Mouse (Mus musculus): Measurements from ENCODE around the gene Amigo2.

Amigo2 gene

DNA sequence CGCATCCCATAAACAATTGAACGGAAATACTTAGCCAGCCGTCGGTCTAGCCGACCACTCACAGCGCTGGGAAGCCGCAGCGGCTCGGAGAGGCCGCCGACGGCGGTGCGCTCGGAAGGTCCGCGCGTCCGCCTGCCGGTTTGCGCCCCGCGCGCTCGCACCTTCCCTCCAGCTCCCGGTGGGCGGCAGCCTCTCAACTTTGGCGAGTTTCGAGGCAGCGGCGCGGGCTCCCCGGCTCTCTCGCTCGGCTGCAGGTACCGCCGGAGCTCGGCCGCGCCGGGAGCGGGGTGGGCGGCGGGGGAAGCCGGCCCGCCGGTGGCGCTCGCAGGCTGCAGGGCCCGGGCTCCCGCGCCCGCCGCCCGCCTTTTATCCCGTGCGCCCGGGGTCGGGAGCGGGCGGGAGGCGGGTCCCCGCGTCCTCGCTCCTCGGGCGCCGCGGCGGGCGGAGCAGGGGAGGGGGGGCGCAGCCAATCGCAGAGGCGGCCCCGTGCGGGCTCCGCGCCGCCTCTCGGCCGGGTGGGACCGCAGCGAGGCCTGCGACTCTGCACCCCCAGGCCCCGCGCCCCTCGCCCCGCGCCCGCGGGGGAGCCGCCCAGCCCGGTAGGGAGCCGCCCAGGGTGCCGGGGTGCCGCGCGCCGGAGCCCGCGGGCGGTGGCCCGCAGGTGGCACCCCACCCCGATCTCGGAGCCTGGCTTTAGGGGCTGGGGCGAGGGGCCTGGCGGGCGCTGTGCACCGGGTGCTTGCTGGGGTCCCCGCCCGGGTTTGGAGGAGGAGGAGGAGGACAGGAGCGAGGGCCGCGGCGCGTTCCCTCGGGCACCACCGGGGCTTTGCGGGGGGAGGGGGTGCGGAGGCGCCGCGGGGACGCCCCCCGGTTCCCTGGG is at the start of gene Amigo2, which contains the start of gene Pced1b:
TSS of gene Amigo2 (minus strand) at position 377 of the 880 bp plus-strand sequence.
TSS of gene Pced1b (plus strand) at position 197 of the 880 bp plus-strand sequence.
- DNase-seq (ENCODE audit: low read depth, low spot score), result peak; percentile 57

DNA sequence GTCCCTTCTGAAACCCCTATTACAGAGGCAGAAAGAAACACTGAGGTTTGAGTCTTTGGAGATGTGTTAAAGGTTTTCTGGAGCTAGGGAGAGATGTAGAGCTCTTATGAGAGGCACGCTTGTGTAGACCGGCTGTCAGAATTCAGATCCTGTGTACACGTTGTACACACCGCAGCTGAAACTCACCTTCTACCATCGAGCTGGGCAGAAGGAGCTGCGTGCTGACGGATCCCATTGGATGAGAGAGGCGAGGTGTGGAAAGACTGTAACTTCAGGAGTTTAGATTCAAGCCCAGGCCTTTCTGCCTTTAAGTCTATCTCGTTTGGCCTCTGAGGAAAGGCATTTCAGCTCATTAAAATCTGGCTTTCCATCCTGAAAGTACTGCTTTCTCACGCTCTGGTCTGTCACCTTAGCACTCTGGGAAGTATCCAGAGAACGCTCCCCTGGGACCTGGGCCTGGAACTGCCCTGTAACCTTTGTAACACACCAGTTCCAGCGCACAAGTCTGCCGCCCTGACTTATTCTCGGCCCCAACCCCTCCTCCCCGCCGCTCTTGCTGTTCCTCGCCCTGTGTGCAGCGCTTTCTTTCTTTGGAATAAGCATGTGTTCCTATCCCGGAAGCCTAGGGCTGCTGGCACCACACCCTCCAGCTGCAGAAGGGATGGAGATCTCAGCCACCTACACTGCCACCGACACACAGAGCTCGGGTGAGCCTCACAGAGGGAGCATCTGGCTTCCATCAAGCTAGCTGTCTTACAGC is 44.4 kb upstream of the Amigo2 start:
- DNase-seq (ENCODE audit: low read depth, low spot score), result no peak

DNA sequence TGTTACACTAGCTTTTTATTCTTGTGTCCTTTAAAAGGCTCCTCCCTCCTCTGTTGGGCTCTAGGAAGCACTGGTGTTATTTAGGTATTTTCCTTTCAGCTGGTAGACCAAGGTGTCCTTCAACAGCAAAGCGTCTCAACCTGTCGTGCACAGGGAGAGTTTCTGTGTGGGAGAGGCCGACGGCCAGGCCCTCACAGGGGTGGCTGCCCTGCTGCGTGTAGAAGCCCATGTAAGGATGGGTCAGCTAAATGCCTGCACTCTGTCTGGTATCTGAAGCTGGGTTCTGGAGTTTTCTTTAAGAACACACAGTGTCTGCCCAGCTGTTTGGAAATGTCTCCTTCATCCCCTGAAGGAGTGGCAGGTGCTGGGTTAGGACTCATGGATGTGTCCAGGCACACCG is 43.3 kb upstream of the Amigo2 start:
- DNase-seq (ENCODE audit: low read depth, low spot score), result no peak

DNA sequence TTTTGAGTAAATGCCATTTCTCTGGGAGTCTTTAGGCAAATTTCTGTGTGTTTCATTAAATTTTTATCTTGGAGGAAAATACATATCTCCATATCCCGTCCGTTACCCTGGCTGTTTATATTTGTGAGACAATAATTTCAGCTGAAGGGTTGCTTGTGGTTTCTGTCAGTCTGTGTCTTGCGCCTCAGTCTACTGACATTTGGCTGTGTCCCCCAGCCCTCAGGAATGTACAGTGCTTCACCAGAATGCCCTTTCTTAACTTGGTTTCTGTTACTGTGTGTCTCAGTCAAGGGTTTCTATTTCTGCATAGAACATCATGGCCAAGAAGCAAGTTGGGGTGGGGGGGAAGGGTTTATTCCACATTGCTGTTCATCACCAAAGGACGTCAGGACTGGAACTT is 42.1 kb upstream of the Amigo2 start:
- DNase-seq (ENCODE audit: low read depth, low spot score), result no peak

DNA sequence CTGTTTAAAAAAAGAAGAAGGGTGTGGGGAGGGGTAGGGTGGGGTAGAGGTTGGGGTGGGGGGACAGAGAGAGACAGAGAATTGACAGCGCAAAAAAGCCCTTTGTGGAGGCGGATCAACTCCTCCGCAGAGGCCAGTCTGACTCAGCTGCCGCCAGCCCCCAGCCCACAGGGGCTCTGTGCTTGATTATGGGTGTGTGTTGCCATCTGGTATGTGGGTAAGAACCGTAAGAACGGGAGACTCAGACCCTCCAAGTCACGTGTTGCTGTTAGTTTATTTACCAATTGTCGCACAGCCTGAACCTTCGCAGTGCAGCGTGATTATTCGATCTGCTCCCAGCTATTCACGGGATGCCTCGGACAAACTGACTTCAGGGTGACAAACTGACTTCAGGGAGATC is 41.6 kb upstream of the Amigo2 start:
- no peak for DNase-seq (ENCODE audit: low read depth, low spot score)

DNA sequence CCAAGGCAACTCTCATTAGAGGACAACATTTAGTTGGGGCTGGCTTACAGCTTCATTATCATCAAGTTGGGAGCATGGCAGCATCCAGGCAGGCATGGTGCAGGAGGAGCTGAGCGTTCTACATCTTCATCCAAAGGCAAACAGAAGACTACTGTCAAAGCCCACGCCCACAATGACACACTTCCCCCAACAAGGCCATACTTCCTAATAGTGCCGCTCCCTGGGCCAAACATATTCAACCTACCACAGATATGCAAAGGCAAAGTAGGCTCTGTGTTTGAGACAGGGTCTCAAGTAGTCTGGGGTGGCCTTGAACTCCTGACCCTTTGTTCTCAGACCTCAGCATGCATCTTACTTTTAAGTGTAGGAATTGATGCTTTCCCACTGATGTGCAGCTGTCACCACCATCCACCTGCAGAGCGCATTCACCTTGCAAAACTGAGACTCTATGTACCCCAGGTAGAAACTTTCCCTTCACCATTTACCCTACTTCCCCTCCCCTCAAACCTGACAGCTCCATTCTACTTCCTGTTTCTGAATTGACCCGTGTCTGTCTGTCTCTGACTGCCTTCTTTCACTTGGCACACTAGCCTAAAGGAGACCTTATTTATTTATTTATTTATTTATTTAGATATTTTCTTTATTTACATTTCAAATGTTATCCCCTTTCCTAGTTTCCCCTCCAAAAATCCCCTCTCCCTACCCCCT is 40.5 kb upstream of the Amigo2 start:
- no peak for DNase-seq (ENCODE audit: low read depth, low spot score)

DNA sequence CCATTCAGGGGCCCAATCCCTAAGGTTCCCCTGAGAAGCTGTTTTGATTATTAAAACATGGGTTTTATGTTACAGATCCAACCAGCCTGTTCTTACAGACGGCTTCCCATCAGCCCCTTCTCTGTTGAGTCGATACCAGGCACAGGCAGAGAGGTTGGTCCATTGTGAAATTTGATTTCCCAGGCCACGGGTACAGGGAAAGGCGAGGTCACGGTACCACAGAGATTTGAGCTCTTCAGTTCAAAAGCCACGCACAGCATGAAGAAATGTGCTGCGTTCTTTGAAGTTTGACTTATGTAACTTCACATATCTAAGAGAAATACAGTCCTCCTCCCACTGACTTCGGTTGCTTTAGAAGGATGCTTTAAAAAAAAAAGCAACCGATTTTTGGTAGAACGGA is 39.6 kb upstream of the Amigo2 start:
- DNase-seq (ENCODE audit: low read depth, low spot score), result no peak

DNA sequence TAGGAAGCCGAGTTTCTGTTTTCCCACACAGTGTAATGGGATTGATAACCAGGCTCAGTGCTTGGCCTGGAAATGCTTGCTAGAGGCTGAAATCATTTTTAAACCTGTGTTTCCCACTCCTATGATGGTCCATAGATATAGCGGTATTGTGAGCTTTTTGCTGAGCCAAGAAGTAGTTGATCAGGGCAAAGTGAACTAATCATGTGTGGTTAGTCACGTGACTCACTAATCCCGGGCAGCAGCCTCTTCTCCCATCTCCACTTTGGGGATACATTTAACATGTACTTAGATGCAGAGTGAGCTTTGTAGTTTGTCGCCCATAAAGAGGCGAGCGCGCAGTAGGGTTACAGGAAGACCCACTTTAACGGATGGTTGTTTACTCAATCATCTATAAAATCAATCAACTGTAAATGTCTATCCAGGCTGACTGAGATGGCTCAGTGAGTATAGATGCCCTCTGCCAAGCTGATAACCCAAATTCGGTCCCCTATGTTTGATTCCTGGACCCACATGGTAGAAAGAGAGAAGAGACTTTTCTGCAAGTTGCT is 38.7 kb upstream of the Amigo2 start:
- DNase-seq (ENCODE audit: low read depth, low spot score), result no peak

DNA sequence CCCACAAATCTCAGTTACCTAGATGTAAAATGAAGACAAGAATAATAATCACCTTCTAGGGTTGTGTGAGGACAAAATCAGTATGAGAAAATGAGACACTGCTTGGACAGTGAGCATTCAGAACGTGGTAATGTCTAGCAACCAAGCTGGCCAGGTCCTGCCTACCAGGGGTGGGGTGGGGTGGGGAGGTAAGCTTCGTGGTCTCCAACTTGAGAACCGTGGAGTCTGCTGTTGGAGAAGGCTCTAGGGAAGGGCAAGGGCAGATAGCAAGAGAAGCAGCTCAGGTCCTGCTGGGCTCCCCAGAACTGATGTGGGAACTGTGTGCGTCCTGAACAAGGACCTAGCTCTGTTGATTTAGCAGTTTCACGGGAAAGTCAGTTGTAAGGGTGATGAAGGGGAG is 37.1 kb upstream of the Amigo2 start:
- DNase-seq (ENCODE audit: low read depth, low spot score), result no peak

DNA sequence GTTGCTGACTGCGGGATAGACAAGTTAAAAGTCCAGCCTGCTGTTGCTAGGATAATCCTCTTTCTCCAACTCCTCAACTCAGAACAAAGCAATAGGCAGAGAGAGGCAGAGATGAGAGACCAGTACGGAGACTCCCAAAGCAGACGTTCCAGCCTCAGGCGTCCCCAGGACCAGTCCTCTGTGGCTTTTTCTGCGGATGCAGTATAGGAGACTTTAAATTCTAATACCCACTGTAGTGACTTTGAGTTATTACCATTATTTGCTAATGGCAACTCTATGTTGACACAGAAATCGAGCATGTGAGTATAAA is 35.4 kb upstream of the Amigo2 start:
- DNase-seq (ENCODE audit: low read depth, low spot score), result no peak

DNA sequence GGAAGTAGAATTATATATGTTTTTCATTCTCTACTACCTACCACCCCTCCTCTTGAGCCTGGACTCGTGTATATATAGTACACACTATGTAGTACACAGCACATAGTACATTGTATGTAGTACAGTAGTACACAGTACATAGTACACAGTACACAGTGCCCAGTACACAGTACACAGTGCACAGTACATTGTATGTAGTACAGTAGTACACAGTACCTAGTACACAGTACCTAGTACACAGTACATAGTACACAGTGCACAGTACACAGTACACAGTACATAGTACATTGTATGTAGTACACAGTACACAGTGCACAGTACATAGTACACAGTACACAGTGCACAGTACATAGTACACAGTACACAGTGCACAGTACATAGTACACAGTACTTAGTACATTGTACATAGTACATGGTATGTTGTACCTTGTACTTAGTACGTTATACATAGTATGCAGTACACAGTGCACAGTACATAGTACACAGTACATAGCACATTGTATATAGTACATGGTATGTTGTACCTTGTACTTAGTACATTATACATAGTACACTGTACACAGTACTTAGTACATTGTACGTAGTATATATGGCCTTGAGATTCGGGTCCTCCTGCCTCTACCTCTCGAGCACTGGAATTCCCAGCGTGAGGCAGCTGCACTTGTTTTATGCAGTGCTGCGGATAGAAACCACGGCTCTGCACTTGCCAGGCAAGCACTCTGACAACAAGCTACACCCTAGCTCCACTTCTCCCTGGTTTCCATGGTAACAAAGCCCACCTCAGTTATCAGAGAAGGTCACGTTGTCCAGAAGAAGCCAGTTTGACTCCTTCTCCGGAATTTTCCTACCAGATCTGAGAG is 34.9 kb upstream of the Amigo2 start:
- no peak for DNase-seq (ENCODE audit: low read depth, low spot score)

DNA sequence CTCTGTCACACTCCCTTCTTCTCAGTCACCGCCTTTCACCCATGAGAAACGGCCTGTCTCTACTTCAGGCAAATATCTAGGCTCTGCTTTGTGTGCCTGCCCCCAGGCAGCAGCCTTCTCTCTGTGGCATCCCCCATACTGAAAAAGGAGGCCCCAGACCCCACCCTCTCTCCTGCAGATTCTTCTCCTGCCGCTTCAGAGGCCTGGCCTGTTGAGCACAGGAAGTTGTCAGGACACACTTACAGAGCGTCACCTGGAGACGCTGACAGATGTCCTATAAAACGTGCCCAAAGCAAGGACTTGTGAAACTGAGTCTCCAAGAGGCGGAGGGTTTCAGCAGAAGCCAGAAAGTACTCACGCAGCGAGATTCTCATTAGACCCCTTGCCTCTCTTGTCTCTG is 33.7 kb upstream of the Amigo2 start:
- DNase-seq (ENCODE audit: low read depth, low spot score), result no peak

DNA sequence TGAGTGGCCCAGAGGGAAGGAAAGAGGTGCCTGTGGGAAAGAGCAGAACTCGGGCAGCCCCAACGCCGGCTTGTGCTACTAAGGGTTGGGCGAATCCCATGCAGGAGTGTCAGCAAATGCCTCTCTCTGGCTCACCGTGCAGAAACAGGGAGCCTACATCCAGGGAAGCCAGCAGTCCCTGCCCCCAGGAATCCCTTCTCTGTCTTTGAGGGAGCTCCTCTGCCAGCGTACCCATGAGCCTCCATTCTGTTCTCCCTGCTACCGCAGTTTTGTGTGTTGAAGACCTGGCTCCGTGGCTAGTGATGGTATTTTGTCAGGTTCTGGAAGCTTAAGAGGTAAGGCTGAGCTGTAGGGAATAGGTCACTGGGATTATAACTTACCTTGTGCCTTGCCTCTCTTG is 33.0 kb upstream of the Amigo2 start:
- no peak for DNase-seq (ENCODE audit: low read depth, low spot score)

DNA sequence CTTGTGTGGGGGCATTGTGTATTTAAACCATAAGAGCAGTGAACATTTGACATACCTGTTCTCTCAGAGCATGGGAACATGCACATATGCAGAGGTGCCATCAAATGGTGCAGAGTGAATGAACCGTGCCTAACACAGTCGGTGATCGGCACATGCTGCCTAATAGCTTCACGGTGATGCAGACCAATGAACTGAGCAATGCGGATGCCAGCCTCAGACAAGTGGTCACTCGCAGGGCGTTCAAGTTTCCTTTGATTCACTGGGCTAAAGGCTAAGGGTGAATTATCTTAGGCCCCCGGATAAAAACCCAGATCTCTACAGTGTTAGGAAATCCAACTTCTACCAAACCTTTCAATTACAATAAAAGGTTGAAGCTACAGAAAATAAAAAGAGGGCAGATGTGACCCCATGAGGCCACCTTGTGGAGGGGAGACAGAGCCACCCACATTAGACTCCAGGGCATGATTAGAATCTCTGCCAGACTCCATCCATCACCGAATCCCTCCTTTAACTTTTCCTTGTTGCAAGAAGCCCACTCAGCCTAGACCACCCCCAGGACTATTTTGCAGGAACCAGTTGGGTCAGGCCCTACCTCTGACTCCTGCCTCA is 31.4 kb upstream of the Amigo2 start:
- no peak for DNase-seq (ENCODE audit: low read depth, low spot score)

DNA sequence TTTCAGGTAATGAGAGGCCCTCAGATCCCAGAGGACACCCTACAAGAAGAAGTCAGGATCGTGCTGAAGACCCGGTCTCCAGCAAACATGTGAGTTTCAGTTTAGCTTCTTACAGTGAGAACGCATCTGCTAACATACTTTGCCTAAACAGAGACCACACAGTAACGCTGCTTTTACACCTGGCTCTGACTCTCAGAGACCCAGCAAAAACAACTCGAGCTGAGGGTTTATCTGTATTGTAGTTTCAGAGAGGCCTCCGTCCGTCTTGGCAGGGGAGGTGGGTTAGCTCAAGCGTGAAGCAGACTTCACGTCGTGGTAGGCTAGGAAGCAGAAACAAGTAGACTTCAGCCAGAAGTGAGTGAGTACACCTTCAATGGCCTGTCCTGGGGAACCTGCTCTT is 30.2 kb upstream of the Amigo2 start:
- DNase-seq (ENCODE audit: low read depth, low spot score), result no peak

DNA sequence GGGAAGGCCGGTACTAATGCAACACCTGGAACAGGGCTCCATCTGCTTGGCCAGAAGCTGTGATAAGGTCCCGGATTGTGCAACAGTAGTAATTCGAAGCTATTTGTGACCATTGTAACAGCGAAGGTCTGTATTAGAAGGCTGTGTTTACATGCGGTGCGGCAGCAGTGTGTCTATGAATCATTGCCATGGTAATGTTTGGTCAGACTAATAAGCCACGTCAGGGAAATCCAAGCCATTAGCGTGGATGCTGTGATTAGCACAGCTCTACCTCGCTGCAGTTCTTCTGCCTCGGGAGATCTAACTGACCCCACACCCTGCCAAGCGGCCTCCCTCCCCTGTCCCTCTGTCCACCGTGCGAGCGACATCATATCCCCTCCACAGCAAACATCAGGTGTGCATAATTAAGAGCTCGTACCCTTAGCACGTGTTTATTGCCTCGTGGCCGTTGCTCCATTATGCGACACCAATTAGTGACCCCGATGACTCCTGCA is 29.6 kb upstream of the Amigo2 start:
- DNase-seq (ENCODE audit: low read depth, low spot score), result no peak

DNA sequence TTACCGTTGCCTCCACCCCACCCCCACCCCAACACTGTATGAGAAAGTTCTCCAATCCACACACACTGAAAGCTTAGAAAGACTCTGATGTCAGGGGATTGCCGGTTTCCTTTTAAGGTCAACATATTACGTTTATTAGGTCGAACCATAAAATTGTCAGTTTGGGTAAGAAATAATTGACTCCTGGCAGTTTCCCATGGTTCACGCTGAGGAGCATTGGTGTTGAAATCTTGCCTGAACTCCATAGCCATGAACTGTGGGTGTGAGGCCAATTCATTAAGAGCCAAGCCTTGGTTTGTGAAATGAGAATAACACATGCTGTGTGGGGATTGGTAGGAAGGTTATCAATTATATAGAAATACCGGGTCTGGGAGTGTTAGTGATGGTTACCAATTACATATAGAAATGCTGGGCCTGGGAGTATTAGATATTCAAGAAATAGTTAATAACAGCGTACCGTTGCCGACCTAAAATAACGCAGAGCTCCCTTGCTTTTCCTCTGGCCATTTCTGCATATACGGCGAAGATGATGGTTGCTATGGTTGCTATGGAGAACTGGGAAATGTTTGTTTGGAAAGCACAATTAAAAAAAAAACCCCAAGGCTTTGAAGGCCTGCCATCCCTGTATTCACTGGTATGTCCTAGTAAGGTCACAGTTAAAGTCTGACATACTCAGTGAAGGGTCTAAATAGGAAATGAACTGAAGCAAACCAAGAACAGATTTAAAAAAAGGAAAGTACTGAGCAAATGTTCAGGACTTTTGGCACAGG is 28.7 kb upstream of the Amigo2 start:
- no peak for DNase-seq (ENCODE audit: low read depth, low spot score)

DNA sequence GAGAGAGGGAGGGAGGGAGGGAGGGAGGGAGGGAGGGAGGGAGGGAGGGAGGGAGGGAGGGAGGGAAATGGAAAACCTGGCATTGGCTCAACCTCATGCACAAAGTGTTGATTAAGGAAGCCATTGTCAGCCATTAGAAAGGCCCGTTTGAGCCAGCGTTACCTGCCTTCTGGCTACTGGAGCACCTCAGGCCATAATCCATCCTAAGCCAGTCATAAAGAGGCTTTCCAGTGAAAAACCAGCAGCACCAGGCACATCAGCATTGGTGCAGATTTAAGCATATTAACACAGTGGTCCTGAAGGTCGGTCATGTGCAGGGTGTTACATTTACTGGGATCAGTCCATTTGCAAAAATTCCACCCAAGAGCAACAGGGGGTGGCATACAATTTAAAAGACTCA is 25.7 kb upstream of the Amigo2 start:
- no peak for DNase-seq (ENCODE audit: low read depth, low spot score)

DNA sequence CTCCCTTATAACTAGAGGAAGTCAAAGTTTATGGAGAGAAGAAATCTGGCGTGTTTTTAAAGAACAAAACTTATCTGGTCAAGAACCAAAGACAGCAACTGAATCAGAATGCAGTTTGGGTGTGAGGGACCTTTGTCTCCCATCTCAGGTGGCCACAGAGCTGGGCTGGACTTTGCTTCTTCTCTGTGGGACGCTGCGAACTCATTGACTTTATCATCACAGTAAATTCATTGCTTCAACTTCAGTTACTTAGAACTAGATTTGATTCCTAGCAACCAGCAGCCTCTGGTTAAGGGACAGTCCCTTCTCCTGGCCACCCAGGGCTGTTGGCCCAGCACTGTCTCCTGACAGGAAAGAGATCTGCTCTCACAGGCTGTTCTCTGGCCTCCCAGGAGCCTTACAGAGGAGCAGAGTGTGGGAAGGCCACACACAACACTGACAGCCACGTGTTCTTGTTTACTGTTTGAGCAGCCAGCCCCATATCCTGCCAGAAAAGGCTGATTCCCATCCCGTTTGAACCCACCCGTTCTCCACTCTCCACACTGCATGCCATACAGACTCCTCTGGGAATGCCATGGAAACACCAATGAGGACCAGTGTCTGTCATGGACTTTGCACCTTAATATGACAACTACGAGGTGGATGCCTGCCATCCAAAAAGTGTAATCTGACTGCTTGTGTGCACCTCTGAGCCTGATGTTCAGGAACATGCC is 25.1 kb upstream of the Amigo2 start:
- DNase-seq (ENCODE audit: low read depth, low spot score), result no peak
